Mouse (Mus musculus): Measurements from ENCODE around the gene Fam184b.

Fam184b gene

DNA sequence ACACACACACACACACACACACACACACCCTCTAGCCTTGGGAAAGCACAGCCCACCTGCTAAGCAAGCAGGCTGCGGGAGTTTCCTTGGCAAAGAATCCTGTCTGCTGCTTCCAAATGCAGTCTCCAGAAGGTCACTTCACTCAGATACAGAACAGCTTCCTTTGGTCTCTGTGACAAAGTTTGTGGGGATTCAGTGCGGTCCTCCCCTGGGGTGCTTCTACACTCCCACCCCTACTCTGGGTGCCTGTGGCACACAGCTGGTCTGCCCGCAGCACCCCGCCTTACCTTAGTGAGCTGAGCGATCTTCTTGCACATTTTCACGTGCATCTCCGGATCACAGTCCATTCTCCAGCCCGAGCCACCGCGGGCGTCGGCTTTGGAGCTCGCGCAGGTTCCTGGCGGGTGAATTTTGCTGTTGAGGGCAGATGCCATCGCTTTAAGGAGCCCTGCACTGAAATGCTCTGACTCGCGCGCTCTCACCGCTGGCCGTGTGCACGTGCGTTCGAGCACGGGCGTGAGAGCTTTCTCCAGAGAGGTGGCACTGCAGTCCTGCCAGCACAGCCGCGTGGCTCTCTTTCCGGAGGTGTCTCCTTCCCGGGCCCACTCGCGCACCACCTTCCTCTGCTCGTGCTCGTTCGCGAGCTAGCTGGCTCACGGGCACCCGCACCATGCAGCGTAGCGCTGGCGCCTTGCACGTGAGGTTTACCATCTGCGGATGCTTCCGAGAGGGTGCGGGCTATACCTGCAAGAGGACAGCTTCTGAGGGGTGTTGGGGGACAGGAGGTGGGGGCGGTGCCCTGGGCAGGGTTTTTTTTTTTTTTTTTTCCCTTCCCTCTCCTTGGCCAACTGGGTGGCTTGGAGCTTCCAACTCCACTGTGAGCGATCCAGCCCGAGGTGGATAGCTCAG lies at the start of gene Fam184b:
TSS of gene Fam184b (minus strand) at position 809 of the 909 bp plus-strand sequence.
- in situ Hi-C loops (cut with MboI, MseI), result no loop called here

- in situ Hi-C loops (cut with MboI, MseI), result loop anchor here in 1 of 2 experiments (25.0 kb wide), 1 partner anchor 1927 kb away; no protein-coding TSS in a partner anchor
These were observed 49.7 kb upstream of the Fam184b start for GRCm38 (mm10) chr5:45689152-45689551.

GRCm38 (mm10) chr5:45686223-45686622 lies 46.8 kb upstream of the Fam184b start:
- in situ Hi-C loops (cut with MboI, MseI), result loop anchor here in 1 of 2 experiments (25.0 kb wide), 1 partner anchor 1924 kb away; no protein-coding TSS in a partner anchor

DNA sequence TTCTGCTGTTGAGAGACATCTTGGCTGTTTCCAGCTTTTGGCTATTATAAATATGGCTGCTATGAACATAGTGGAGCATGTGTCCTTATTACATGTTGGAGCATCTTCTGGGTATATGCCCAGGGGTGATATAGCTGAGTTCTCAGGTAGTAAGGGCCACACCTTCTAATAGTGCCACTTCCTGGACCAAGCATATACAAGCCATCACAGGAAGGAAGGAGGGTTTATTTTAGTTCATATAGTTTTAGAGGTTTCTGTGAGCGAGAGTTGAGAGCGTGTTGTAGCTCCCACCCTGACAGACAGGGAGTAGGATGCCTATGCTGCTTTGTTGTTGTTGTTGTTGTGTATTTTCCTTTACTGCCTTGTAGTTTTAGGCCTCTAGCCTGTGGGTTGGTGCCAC lies 45.8 kb upstream of the Fam184b start:
- in situ Hi-C loops (cut with MboI, MseI), result loop anchor here in 1 of 2 experiments (25.0 kb wide), 1 partner anchor 1923 kb away; no protein-coding TSS in a partner anchor

- in situ Hi-C loops (cut with MboI, MseI), result loop anchor here in 1 of 2 experiments (25.0 kb wide), 1 partner anchor 1921 kb away; no protein-coding TSS in a partner anchor
These were observed 44.0 kb upstream of the Fam184b start for GRCm38 (mm10) chr5:45683388-45683787.

DNA sequence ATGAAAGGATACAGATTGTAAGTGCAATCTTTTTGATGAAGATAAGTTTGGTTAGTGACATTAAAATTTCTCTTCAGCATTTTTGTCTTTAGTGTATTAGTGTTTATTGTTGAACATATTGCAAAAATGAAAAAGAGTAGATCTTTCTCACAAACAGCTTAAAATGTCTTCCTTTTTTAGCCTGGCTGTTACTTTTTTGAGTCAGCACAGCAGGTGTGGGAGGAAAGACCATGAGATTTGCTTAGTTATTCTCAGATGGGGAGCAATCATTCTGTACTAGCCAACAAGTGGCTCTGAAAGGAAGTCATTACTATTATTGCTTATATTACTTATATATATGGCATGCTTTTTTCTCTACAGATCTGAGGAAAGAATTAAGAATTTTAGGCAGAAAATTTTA lies 40.5 kb upstream of the Fam184b start:
- in situ Hi-C loops (cut with MboI, MseI), result loop anchor here in 1 of 2 experiments (25.0 kb wide), 1 partner anchor 1918 kb away; no protein-coding TSS in a partner anchor

GRCm38 (mm10) chr5:45677639-45678038 lies 38.2 kb upstream of the Fam184b start:
- in situ Hi-C loops (cut with MboI, MseI), result loop anchor here in 1 of 2 experiments (25.0 kb wide), 1 partner anchor 1915 kb away; no protein-coding TSS in a partner anchor

DNA sequence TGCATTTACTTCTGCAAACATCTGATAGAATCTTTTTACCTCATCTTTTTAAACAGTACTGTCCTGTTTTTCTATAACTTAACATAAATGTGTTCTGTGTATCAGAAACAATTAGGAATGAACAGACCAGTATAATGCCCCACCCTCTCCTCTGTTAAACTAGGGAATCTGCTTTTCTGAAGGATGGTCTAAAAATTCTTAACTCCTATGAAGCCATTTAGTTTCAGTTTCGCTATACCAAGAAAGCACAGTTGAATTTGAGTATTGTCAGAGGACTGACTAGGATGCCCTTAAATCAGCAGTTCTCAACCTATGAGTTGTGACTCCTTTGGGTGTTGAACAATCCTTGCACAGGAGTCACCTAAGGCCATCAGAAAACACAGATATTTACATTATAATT lies 35.6 kb upstream of the Fam184b start:
- in situ Hi-C loops (cut with MboI, MseI), result loop anchor here in 1 of 2 experiments (25.0 kb wide), 1 partner anchor 1913 kb away; no protein-coding TSS in a partner anchor

GRCm38 (mm10) chr5:45670894-45671494 lies 31.6 kb upstream of the Fam184b start:
- in situ Hi-C loops (cut with MboI, MseI), result loop anchor here in 1 of 2 experiments (25.0 kb wide), 2 partner anchors 1384 to 1459 kb away; no protein-coding TSS in a partner anchor

DNA sequence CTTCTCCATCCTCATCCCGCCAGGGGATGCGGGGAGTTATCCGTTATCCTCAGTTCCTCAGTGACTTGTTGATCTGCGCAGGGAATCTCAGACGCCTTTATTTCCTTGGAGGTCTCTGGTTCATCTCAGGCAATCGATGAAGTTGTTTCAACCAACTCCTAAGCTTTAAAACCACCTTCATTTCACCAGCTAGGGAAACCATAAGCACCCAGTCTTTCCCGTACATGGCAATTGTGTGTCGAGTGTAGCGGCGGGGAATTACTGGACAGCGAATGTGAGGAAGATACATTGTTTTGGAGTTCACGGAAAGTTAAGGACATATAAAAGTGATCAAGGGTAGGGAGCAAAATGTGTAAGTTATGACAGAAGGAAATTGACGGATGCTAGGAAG lies 30.9 kb upstream of the Fam184b start:
- in situ Hi-C loops (cut with MboI, MseI), result loop anchor here in 1 of 2 experiments (25.0 kb wide), 2 partner anchors 1383 to 1458 kb away; no protein-coding TSS in a partner anchor

- in situ Hi-C loops (cut with MboI, MseI), result loop anchor here (5.0 to 25.0 kb wide), 6 partner anchors 142 to 1457 kb away; partner anchors contain the start of gene Med28 (in 1 of the 2)
These were observed 30.3 kb upstream of the Fam184b start, which contains the start of gene Ncapg for GRCm38 (mm10) chr5:45669598-45670279. Gene Ncapg, plus strand, starts transcription at chr5:45669919.

GRCm38 (mm10) chr5:45669234-45669597 lies 29.8 kb upstream of the Fam184b start:
- in situ Hi-C loops (cut with MboI, MseI), result loop anchor here (5.0 to 25.0 kb wide), 6 partner anchors 142 to 1457 kb away; partner anchors contain the start of gene Med28 (in 1 of the 2)

DNA sequence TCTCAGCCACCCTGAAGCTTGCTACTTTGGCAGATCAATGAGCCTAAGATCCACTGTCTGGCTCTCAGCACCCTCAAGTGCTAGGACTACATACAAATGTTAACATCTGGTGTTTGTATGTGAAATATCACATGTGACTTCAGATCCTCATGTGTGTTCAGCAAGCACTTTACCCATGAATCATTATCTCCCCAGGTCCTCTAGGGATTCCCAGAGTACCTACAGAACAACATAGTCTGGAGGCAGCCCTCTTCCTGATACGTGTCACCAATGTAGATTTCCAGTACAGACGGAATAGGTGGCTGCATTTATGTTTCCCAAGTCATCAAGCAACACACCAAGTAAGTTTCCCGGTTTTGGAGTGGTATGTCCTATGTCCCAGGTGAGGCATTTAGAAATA lies 29.4 kb upstream of the Fam184b start:
- in situ Hi-C loops (cut with MboI, MseI), result loop anchor here (5.0 to 25.0 kb wide), 6 partner anchors 142 to 1457 kb away; partner anchors contain the start of gene Med28 (in 1 of the 2)

- in situ Hi-C loops (cut with MboI, MseI), result loop anchor here (5.0 to 25.0 kb wide), 6 partner anchors 141 to 1456 kb away; partner anchors contain the start of gene Med28 (in 1 of the 2)
These were observed 28.9 kb upstream of the Fam184b start for GRCm38 (mm10) chr5:45668324-45668723.

- in situ Hi-C loops (cut with MboI, MseI), result loop anchor here in 1 of 2 experiments (10.0 to 25.0 kb wide), 3 partner anchors 946 to 1446 kb away; no protein-coding TSS in a partner anchor
These were observed 19.0 kb upstream of the Fam184b start for GRCm38 (mm10) chr5:45658406-45658805.

DNA sequence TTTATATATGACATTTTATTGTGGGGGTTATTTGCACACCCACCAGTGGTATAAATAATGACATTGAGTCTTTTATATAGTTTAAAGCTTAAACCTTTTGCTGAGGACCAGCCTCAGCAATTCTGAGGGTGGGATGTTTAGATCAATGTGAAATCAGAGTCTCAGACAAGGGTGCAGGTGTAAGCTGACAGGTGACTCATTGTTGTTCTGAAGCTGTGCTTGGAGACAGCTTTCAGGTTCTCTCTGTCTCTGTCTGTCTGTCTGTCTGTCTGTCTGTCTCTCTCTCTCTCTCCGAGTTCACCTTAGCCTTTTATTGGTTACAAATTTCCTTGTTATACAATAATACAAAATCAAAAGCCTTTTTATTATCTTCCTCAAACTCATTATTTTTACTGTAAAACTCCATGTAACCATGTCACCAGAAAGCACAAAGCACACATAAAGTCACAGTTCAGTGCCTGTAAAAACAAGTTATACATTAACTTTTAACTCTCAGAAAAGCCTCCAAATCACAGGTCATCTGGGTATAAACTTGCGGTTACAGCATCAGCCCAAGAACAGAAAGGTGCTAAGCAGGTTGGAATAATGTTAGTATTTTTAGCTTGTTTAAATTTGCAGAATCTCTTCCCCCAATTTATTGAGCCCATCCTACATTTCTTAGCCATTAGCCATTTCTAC lies 11.8 kb upstream of the Fam184b start:
- in situ Hi-C loops (cut with MboI, MseI), result loop anchor here in 1 of 2 experiments (10.0 to 25.0 kb wide), 3 partner anchors 954 to 1439 kb away; no protein-coding TSS in a partner anchor

DNA sequence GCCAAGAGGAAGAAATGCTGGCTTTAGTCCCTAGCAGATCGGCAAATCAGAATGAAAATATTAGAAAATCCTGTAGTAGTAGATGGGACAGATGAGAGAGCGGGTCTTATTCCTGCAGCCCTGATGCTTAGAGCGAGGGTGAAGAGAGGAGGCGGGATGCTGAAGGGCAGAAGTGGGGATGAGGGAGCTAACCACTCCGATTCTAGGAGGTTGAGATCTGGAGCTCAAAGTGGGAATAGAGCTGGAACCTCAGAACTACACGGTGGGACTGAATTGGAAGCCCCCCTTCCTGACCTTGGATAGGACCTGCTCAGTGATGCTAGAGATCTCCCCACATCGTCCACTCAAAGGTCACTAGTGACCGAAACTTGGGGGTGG lies 290 bp upstream of the Fam184b start:
- in situ Hi-C loops (cut with MboI, MseI), result loop anchor here in 1 of 2 experiments (5.0 kb wide), 1 partner anchor 62 kb away; no protein-coding TSS in a partner anchor

- in situ Hi-C loops (cut with MboI, MseI), result no loop called here
These were observed 1.0 kb downstream of the Fam184b start for GRCm38 (mm10) chr5:45638378-45638777.

- in situ Hi-C loops (cut with MboI, MseI), result no loop called here
These were observed 9.9 kb downstream of the Fam184b start for GRCm38 (mm10) chr5:45629470-45629869.

GRCm38 (mm10) chr5:45627771-45628170 lies 11.6 kb downstream of the Fam184b start:
- in situ Hi-C loops (cut with MboI, MseI), result no loop called here
